Mouse (Mus musculus): Measurements from ENCODE around the gene Cog8. TPM values are rescaled to one million over a fixed set of nuclear protein-coding genes. Genes with fewer than 3 reads are reported as not detected.

Gene Cog8
- total RNA-seq, 1 experiment from 2014 or later = 17.7 TPM

Other genes starting within 250 kb of the Cog8 start
- gene Has3, start 186.4 kb downstream of the Cog8 start, total RNA-seq (2017) = 1.4 and 2.5 TPM in 2 replicates
- 50.2 and 57.4 TPM in 2 replicates for gene Utp4, start 163.1 kb downstream of the Cog8 start, total RNA-seq (2017)
- 1.9 and 4.1 TPM in 2 replicates for gene Sntb2, start 120.9 kb downstream of the Cog8 start, total RNA-seq (2017)
- 33.8 and 34.7 TPM in 2 replicates for gene Vps4a, start 25.5 kb downstream of the Cog8 start, total RNA-seq (2017)
- gene Pdf, start 8.1 kb downstream of the Cog8 start, total RNA-seq (2017) = 45.9 and 83.2 TPM in 2 replicates
- gene Nip7, start 188 bp upstream of the Cog8 start, total RNA-seq (2017) = 20.4 and 28.4 TPM in 2 replicates
- gene Tmed6, start 9.0 kb upstream of the Cog8 start, total RNA-seq (2017) = not detected in 2 replicates
- gene Terf2, start 39.9 kb upstream of the Cog8 start, total RNA-seq (2017) = 32.9 and 37.2 TPM in 2 replicates
- 56.5 and 72.9 TPM in 2 replicates for gene Cyb5b, start 94.0 kb upstream of the Cog8 start, total RNA-seq (2017)
- 16.0 and 35.4 TPM in 2 replicates for gene Nfat5, start 236.8 kb upstream of the Cog8 start, total RNA-seq (2017)